Mouse (Mus musculus): Measurements from ENCODE around the gene Cbx4. TPM values are rescaled to one million over a fixed set of nuclear protein-coding genes. Genes with fewer than 3 reads are reported as not detected.

The Cbx4 gene
- polyA plus RNA-seq, 1 experiment from 2014 or later = 16.8 TPM

DNA sequence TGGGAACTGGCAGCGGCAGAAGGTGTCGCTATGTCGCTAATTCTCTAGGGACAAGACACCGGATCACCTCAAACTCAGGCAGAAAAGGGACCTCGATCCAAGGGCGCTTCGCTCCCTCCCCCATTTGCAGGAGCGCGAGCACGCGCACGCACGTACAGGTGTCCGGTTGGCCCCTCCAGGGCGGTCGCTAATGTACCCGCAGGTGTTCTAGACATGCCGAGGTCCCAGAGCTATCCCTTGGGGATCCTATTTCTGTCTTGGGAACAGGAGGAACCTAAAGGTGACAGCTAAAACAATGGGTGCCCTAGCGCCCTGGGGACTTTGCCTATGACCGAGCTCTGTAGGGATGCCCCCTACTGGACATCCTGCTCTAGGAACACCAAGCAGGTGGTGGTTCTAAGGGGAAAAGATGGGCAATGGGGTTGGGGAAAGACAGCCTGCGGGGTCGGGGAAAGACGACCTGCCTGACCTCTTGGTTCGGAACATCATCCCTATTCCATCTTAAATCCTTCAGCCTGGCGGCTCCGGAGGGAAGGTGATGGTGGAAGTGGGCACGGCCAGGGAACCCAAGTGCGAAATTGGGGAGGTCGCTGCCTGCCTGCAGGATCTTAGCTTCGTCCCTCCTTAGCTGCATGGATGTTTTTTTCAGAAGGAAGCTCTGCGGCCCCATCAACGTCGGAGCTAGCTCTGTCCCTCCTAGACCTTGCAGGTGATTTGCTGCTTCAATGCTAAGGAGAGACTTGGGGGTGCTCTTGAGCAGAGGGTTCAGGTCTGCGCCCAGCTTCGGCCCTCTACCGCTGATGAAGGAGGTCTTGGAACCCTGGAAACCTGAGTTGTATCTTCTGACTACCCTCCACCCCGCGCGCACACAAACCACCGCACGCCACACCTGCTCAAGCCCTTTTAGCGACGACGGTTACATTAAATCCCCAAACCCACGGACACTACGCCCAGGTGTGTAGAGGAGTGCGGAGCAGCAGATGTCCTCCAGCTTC lies 31.4 kb downstream of the Cbx4 start:
- peaks cover 60% of the 10 kb centered on the region for H3K4me1 ChIP-seq (replicated peaks; ENCODE audit: control insufficient read depth, insufficient read depth, low read length)
- H3K36me3 ChIP-seq (replicated peaks; ENCODE audit: control insufficient read depth, insufficient read depth) = no peaks in the 10 kb centered on the region
- peak overlapping the region; percentile 97 for H3K27ac ChIP-seq
- 2% methylated on average over 47 of the region's 47 CpGs for WGBS
- DNase-seq (ENCODE audit: low spot score) (peak; percentile 55), ATAC-seq (ENCODE audit: low FRiP score) (no peak)
- peak overlapping the region; percentile 94 for H3K9ac ChIP-seq
- peak overlapping the region; percentile 97 for H3K4me2 ChIP-seq (replicated peaks)
- peak overlapping the region; percentile 53 for H3K4me3 ChIP-seq (replicated peaks; ENCODE audit: low read length)
- H3K27me3 ChIP-seq (ENCODE audit: control insufficient read depth, insufficient read depth, low read length) = peaks cover 63% of the 10 kb centered on the region
- no peaks in the 10 kb centered on the region for H3K9me3 ChIP-seq (ENCODE audit: control insufficient read depth, low read length)

DNA sequence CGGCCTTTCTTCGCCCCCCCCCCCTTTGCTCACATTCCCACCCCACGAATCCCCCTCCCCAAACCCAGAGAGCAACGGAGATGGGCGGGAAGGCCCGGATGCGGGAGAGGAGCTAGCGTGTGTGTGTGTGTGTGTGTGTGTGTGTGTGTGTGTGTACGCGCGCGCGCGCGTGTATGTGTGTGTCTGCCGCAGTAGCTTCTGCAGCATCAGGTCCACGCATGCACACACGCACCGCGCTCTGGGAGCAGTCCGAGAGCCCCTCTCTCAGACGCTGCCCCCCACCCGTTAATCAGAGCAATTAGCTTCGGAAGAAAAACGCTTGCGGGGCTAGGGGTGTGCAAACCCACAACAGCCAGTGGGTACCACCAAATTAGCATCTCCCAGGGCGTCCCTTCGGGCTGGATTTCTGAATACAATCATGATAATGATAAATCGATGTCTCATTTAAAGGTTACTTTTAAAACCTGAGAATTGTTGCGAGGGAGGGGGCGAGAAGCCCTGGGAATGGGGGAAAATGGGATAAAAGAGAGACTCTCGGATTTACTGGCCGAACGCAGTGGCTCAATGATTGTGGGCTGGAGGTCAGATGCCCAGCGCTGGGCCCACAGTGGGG lies 32.2 kb downstream of the Cbx4 start:
- Histone ChIP-seq H3K9me3 (ENCODE audit: control insufficient read depth, low read length) (no peaks in the 10 kb centered on the region), H3K4me2 (replicated peaks) (peak overlapping the region; percentile 97), H3K27me3 (ENCODE audit: control insufficient read depth, insufficient read depth, low read length) (peaks cover 63% of the 10 kb centered on the region), H3K36me3 (replicated peaks; ENCODE audit: control insufficient read depth, insufficient read depth) (no peaks in the 10 kb centered on the region), H3K4me1 (replicated peaks; ENCODE audit: control insufficient read depth, insufficient read depth, low read length) (peaks cover 59% of the 10 kb centered on the region), H3K27ac (peak overlapping the region; percentile 97), H3K9ac (peak overlapping the region; percentile 94), H3K4me3 (replicated peaks; ENCODE audit: low read length) (peak overlapping the region; percentile 33)
- under 1% methylated on average over 34 of the region's 35 CpGs for WGBS
- DNase-seq (ENCODE audit: low spot score) = peak; percentile 79
- peak; percentile 62 for ATAC-seq (ENCODE audit: low FRiP score)

DNA sequence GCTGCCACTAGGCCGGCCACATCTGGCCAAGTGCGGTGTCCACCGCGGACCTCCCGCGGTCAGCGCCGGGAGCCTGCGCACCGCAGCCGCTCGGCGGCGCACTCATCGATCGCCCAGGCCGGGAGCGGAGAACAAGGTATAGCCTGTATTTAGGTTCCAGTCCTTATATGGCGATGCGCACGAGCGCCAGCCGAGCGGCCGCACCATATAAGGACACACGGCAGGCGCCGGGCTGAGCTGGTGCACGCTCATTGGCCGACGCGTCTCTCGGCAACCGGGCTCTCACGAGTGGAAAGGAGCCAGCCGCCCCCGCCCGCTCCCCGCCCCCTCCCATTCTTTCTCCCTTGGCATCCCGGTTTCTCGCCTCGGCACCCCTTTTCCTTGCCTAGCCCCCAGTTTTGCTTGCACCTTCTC lies 32.8 kb downstream of the Cbx4 start:
- Histone ChIP-seq H3K27ac (peak overlapping the region; percentile 97), H3K4me2 (replicated peaks) (peak overlapping the region; percentile 97), H3K4me1 (replicated peaks; ENCODE audit: control insufficient read depth, insufficient read depth, low read length) (peaks cover 53% of the 10 kb centered on the region), H3K9ac (peak overlapping the region; percentile 94), H3K4me3 (replicated peaks; ENCODE audit: low read length) (peak overlapping the region; percentile 33), H3K9me3 (ENCODE audit: control insufficient read depth, low read length) (no peaks in the 10 kb centered on the region), H3K36me3 (replicated peaks; ENCODE audit: control insufficient read depth, insufficient read depth) (no peaks in the 10 kb centered on the region), H3K27me3 (ENCODE audit: control insufficient read depth, insufficient read depth, low read length) (peaks cover 63% of the 10 kb centered on the region)
- DNase-seq (ENCODE audit: low spot score) = peak; percentile 93
- WGBS = under 1% methylated on average over 42 of the region's 42 CpGs
- peak; percentile 93 for ATAC-seq (ENCODE audit: low FRiP score)

- Histone ChIP-seq H3K9me3 (ENCODE audit: control insufficient read depth, low read length) (no peaks in the 10 kb centered on the region), H3K4me2 (replicated peaks) (peak overlapping the region; percentile 97), H3K9ac (peak overlapping the region; percentile 94), H3K4me3 (replicated peaks; ENCODE audit: low read length) (peak overlapping the region; percentile 33), H3K4me1 (replicated peaks; ENCODE audit: control insufficient read depth, insufficient read depth, low read length) (peaks cover 55% of the 10 kb centered on the region), H3K27ac (peak overlapping the region; percentile 97), H3K36me3 (replicated peaks; ENCODE audit: control insufficient read depth, insufficient read depth) (no peaks in the 10 kb centered on the region), H3K27me3 (ENCODE audit: control insufficient read depth, insufficient read depth, low read length) (peaks cover 63% of the 10 kb centered on the region)
- WGBS = 3% methylated on average over 13 of the region's 13 CpGs
- DNase-seq (ENCODE audit: low spot score) (no peak), ATAC-seq (ENCODE audit: low FRiP score) (no peak)
These were observed 33.3 kb downstream of the Cbx4 start for GRCm38 (mm10) chr11:119052661-119053256.

- no peak for ATAC-seq (ENCODE audit: low FRiP score)
- no peak for DNase-seq (ENCODE audit: low spot score)
- Histone ChIP-seq H3K36me3 (replicated peaks; ENCODE audit: control insufficient read depth, insufficient read depth) (no peaks in the 10 kb centered on the region), H3K4me1 (replicated peaks; ENCODE audit: control insufficient read depth, insufficient read depth, low read length) (peaks cover 51% of the 10 kb centered on the region), H3K9me3 (ENCODE audit: control insufficient read depth, low read length) (no peaks in the 10 kb centered on the region), H3K4me2 (replicated peaks) (peak overlapping the region; percentile 97), H3K27me3 (ENCODE audit: control insufficient read depth, insufficient read depth, low read length) (peaks cover 65% of the 10 kb centered on the region), H3K4me3 (replicated peaks; ENCODE audit: low read length) (no peak overlapping the region), H3K9ac (peak overlapping the region; percentile 94; the same call in 1 of the 2 replicates), H3K27ac (peak overlapping the region; percentile 97)
- 4% methylated on average over 15 of the region's 15 CpGs for WGBS
These were observed 33.9 kb downstream of the Cbx4 start for GRCm38 (mm10) chr11:119051927-119052660.

- Histone ChIP-seq H3K4me3 (replicated peaks; ENCODE audit: low read length) (no peak overlapping the region), H3K4me2 (replicated peaks) (no peak overlapping the region), H3K4me1 (replicated peaks; ENCODE audit: control insufficient read depth, insufficient read depth, low read length) (peaks cover 53% of the 10 kb centered on the region), H3K9me3 (ENCODE audit: control insufficient read depth, low read length) (no peaks in the 10 kb centered on the region), H3K27ac (no peak overlapping the region), H3K36me3 (replicated peaks; ENCODE audit: control insufficient read depth, insufficient read depth) (no peaks in the 10 kb centered on the region), H3K9ac (no peak overlapping the region), H3K27me3 (ENCODE audit: control insufficient read depth, insufficient read depth, low read length) (peaks cover 72% of the 10 kb centered on the region)
- ATAC-seq (ENCODE audit: low FRiP score) (no peak), DNase-seq (ENCODE audit: low spot score) (no peak)
These were observed 34.6 kb downstream of the Cbx4 start for GRCm38 (mm10) chr11:119051426-119051825.

GRCm38 (mm10) chr11:119050361-119050760 lies 35.7 kb downstream of the Cbx4 start:
- Histone ChIP-seq H3K9me3 (ENCODE audit: control insufficient read depth, low read length) (no peaks in the 10 kb centered on the region), H3K36me3 (replicated peaks; ENCODE audit: control insufficient read depth, insufficient read depth) (no peaks in the 10 kb centered on the region), H3K27ac (no peak overlapping the region), H3K4me1 (replicated peaks; ENCODE audit: control insufficient read depth, insufficient read depth, low read length) (peaks cover 47% of the 10 kb centered on the region), H3K27me3 (ENCODE audit: control insufficient read depth, insufficient read depth, low read length) (peaks cover 83% of the 10 kb centered on the region), H3K9ac (no peak overlapping the region), H3K4me3 (replicated peaks; ENCODE audit: low read length) (no peak overlapping the region), H3K4me2 (replicated peaks) (no peak overlapping the region)
- no peak for DNase-seq (ENCODE audit: low spot score)
- no peak for ATAC-seq (ENCODE audit: low FRiP score)
- WGBS = 7% methylated on average over 2 of the region's 2 CpGs

DNA sequence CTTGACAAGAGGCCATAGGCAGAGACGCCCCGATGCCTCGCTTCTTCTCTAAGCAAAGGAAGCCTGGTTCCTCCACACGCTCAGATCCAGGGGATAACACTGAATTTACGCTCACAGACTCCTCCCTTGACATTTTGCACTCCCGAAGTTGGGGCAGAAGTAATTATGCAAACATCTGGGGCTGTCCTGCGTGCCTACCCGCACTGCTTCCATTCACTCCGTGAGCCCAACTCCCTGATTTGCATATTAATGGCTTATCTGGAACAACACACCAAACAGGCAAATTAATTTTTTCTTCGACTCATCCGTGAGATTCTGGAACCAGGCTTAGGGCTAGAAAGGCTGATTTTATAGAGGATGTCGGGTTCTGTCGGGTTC lies 37.9 kb downstream of the Cbx4 start:
- peaks cover 30% of the 10 kb centered on the region for H3K4me1 ChIP-seq (replicated peaks; ENCODE audit: control insufficient read depth, insufficient read depth, low read length)
- no peak for ATAC-seq (ENCODE audit: low FRiP score)
- WGBS = under 1% methylated on average over 13 of the region's 13 CpGs
- peak overlapping the region; percentile 73 for H3K4me2 ChIP-seq (replicated peaks)
- no peaks in the 10 kb centered on the region for H3K9me3 ChIP-seq (ENCODE audit: control insufficient read depth, low read length)
- H3K27ac ChIP-seq = no peak overlapping the region
- DNase-seq (ENCODE audit: low spot score) = no peak
- no peak overlapping the region for H3K9ac ChIP-seq
- no peak overlapping the region for H3K4me3 ChIP-seq (replicated peaks; ENCODE audit: low read length)
- peaks cover 95% of the 10 kb centered on the region for H3K27me3 ChIP-seq (ENCODE audit: control insufficient read depth, insufficient read depth, low read length)
- no peaks in the 10 kb centered on the region for H3K36me3 ChIP-seq (replicated peaks; ENCODE audit: control insufficient read depth, insufficient read depth)
